Mouse (Mus musculus) embryo, embryonic 10 days (tissue): ENCODE results near the gene Ldb2.
A peak's percentile ranks its signal among the peaks of the same experiment; 100 is the strongest.

Experiments
- DNase-seq: peaks from one replicate; pipeline ENCODE4 v3.0.0-alpha.2; 2015; ENCODE audit warnings: low spot score

Ldb2 gene

GRCm38 (mm10) chr5:44719872-44720271, 79.6 kb downstream of the Ldb2 start:
- no peak for DNase-seq

- DNase-seq: no peak
Observed at GRCm38 (mm10) chr5:44714508-44714907, 85.0 kb downstream of the Ldb2 start.

GRCm38 (mm10) chr5:44713181-44713789, 86.2 kb downstream of the Ldb2 start:
- DNase-seq: peak; percentile 26

DNA sequence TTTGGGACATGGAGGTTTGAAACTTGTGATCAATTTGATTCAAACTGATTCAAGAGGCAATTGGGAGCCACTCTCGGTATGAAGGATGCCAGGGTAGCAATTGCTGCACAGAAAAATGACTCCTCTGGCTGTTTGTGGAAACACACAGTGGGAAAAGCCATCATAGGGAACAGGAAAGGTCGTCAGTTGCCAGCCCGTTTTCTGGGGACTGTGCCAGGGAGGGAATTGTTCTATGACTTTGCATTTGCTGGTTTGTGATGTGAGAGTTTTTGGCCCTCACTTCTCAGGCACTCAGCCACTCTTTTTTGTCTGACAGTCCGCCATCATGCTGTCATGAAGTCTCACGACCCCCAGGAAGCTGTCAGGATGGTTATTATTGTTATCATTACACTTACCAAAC, 88.3 kb downstream of the Ldb2 start:
- DNase-seq: no peak

DNA sequence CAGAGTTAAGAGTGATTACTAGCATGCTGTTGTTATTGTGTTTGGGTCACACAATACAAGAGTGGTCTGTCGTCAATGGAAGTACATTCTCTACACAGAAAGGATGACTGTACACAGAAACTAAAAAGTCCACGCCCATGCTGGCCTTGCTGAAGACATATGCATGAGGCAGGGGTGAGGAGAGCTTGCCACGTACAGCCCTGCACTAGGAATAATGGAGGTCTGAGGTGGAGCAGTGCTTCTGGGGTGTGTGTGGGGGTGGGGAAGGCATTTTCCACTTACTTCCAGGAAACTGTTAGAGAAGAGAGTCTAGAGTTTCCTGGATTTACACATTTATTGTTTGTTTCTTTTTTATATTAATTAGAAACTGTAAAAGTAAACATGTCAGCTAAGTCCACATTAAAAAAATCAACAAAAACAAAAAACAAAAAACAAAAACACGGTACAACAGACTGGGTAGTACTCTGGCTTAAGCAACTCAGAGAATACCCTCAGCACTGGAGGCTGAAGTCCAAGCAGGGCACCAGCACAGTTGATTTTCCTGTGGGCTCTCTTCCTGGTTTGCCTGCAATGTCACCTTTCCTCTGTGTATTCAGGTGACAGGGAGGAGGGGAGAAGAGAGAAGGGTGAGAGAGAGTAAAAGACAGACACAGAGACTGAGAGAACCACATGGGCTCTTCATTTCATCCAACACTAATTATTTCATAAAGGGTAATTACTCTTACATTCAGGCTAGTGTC, 89.2 kb downstream of the Ldb2 start:
- no peak for DNase-seq

DNA sequence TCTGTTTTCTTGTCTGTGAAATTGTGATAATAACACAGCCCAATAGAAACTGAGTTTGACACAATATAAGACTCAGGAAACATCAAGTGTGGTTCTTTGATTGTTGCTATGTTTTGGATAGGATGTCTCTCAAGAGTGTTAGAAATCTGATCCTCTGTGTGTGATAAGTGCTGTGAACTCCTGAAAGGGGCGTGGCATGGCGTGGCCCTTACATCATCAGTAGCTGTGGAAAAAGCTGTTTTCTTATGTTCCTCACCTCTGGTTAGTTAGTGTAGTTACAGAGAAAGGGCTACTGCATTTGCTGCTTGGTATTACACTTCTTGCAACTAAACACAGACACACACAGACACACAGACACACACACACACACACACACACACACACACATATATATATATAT, 90.2 kb downstream of the Ldb2 start:
- DNase-seq: no peak

- no peak for DNase-seq
Observed at GRCm38 (mm10) chr5:44707946-44708345, 91.5 kb downstream of the Ldb2 start.

DNA sequence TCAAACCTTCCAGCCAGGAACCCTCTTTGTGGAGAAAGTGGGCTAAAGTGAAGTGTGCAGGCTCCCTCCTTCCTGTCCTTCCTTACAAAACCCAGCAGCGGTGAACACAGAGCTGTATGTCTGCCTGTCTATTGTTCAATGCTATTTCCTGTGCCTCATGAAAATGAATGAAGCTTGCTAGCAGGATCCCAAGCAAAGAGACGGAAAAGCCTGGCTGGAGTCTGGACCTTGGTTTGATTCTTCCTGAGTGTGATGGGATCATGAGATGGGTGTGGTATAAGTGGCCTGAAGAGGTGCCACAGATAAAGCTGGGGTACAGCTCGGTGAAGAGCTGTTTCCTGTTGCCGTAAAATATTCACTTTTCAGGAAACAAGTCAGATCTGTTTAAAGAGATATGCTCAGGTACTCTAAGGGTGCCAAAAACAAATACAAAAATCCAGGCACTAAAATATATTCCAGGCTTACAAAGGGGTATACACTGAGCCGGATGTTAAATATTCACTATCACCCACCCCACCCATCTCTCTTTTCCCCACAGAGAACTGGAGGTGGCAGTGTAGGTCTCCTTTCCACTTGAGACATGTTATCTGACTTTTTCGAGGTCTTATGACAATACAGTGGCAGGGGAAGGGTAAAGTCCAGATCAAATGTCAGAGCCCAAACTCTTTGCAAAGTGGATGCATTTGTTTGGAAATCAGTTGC, 92.3 kb downstream of the Ldb2 start:
- DNase-seq: no peak

DNA sequence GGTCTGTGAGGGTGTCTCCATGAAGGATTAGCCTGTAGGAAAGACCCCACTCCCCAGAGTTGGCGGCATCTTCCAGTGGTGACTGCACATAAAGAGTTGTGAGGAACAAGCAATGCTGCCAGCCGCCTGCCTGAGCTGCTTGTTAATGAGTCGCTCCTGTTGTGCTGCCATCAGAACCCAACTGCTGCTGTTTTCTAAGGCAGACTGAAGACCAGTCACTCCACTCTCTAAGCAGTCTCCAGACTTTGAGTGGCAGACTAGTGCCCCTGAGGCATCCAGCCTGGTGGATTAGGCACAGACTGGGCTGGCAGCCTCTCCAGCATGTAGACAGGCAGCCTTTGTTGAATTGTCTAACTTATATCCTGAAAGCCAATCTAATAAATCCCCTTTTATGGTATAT, 101.5 kb downstream of the Ldb2 start:
- no peak for DNase-seq

GRCm38 (mm10) chr5:44696548-44696947, 102.9 kb downstream of the Ldb2 start:
- DNase-seq: no peak

DNA sequence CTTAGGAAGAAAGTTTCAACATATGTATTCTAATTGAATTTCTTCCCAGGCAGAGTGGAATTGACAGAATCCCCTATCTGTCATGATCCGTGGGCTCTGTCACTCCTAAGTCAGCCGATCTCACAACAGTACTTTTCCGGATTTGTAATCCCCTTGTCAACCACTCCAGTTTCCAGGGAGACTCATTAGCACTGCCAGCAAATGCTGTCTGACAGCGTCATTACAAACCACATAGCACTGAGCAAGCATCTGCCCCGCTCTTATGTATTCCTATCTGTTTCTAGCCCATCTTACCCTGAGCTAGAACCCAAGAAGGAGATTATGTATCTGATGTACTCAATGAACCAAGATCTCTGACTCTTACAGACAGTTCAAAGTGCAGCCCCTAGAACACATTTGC, 105.8 kb downstream of the Ldb2 start:
- no peak for DNase-seq

- DNase-seq: no peak
Observed at GRCm38 (mm10) chr5:44686344-44686743, 113.1 kb downstream of the Ldb2 start.

DNA sequence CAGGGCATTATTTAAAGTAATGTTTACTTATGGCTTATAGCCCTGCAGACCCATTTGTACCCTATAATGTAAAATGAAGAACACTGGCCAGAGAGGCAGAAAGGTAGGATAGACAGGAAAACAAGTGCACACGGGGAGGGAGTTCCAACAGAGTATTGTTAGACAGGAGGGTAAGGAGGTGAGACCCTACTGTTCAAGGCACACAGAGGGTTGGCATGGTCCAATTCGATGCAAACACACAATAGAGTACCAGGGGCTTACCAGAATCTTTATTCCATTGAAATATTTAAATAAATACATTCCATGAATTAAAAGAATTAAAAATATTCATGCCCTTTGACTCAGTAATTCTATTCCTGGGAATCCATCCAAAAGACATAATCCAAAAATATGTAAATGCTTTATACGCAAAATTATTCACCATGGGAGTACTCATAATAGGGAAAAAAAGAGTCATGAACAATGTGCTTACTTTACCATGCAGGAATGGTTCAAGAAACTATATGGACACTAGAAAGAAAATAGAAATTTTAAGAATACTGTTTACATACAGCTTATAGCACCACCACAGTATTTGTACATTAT, 118.3 kb downstream of the Ldb2 start:
- no peak for DNase-seq

DNA sequence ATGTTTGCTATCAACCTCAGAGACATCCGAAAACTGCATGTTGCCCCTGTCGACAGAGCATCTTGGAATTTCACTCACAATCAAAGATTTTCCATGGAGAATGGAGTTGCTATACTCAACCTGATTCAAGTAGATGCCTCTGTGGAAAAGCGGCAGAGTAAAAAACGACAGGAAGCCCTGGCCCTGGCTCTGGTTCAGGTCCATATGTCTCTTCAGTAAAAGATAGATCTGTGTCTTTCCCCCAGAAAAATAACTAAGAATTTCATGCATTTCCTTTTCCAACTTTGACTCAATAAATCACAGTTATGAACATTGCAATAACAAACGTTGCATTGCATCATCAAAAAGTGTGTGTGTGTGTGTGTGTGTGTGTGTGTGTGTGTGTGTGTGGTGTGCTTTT, 121.7 kb downstream of the Ldb2 start:
- no peak for DNase-seq

DNA sequence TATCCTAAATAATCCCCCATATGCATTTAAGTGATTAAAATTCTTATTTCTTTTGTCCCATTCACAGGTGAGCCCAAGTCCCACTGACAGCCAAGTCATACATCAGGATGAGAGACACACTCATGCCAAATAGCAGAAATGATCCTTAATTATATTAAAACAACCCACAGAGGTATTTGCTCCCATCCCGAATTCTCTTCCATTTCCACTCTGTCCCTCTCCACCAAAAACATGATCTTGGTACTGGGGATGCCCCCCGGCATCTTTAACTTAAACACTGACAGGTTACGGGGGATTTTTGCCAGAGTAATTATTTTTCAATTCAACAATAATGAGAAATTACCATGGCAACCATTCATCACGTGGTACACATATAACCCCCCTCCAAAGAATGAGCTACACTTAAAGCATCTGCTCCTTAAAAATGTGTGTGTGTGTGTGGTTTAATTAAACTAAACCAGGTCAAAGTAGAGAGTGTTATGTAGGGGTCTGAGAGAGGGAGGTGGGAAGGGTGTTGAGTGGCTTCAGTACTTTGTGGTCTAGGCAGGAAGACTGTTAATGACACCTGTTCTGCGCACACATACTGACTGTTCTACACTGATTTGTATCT, 123.2 kb downstream of the Ldb2 start:
- DNase-seq: no peak

DNA sequence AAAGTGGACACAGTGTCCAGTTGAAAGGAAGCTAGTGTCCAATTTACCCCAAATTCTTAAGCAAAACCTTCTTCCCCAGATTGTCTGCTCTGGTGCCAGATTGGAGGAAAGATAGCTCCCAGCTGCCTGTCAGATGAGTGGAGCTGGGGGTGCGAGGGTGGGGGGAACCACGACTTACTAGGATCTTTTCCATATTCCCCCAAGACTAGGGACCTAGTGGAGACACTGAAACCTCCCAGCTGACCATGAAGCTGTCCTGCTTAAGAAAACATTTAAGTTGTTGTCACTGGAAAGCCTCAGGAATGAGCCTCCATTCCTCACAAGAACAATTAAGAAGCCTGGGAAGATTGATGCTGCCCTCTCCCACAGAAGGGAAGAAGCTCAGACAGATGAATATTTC, 129.1 kb downstream of the Ldb2 start:
- DNase-seq: no peak

GRCm38 (mm10) chr5:44667907-44668306, 131.6 kb downstream of the Ldb2 start:
- DNase-seq: no peak

- DNase-seq: no peak
Observed at GRCm38 (mm10) chr5:44667383-44667782, 132.1 kb downstream of the Ldb2 start.

GRCm38 (mm10) chr5:44659651-44660050, 139.8 kb downstream of the Ldb2 start:
- no peak for DNase-seq

DNA sequence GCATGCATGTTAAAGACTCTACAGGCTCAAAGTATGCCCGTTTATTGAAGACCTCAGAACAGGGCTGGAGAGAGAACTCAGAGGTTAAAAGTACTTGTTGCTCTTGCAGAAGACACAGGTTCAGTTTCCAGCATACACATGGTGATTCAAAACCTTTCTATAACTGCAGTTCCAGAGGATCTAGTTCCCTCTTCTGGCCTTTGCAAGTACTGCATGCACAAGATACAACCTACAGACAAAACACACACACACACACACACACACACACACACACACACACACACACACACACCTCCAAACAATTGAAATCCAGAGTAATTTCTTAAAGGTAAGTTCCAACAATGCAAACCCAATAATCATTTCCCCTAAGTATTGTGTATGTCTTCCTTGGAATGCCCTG, 142.8 kb downstream of the Ldb2 start:
- no peak for DNase-seq

DNA sequence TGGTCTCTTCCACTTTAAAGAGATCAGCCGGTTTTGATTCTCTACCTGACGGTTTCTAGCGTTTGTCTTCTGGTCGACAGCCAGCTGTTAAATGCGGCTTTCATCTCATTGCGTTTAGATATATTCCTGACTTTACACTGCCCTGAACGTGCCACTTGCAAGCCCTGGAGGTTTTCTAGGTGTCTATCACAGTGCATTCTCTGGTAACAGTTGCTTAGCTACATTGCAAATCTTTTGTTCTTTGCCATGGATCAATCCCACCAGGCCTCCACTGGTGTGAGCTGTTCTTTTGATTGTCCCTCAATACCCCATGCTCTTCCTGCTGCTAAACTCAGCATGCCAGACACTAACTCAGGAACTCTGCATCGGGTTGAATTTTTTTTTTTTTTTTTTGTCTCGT, 145.1 kb downstream of the Ldb2 start:
- peak; percentile 41 for DNase-seq

- no peak for DNase-seq
Observed at GRCm38 (mm10) chr5:44646842-44647190, 152.7 kb downstream of the Ldb2 start.
